Mouse (Mus musculus): ENCODE measurements around the gene Pou2f1. TPM values are rescaled to one million over a fixed set of nuclear protein-coding genes. Genes with fewer than 3 reads are reported as not detected.

Gene Pou2f1
- polyA plus RNA-seq, 1 experiment = 47.7 TPM

DNA sequence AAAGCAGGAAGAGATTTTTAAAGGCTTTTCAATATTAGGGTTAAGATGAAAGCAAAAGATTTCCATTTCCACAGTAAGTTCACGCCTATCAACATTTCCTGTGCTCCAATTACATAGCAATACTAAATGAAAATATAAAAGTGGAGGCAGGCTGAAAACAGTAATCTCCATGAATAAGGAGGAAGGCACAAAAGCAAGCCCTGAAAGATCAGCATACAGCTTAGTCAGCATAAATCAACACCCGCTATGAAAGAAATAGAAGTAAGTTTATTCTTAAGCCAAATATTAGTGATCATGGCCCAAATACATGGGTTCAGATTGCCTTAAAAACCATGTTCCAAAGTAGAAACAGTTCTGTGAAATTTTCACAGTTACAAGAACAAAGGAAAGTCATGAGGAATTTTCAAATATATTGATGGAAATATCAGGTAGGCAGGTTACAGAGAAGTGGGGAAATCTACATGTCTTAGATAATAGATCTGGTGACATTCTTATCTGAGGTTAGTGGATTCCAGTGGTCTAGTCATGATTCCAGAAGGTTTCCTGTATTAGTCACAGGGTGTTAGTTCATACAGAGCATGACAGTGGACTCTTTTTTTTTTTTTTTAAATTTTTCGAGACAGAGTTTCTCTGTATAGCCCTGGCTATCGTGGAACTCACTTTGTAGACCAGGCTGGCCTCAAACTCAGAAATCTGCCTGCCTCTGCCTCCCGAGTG lies 6.3 kb upstream of the Pou2f1 start:
- no peak for TF ChIP-seq POLR2A (IDR thresholded peaks at IDR 0.05; ENCODE audit: insufficient read depth, low read length)
- no peak for TF ChIP-seq EP300 (IDR thresholded peaks at IDR 0.05; ENCODE audit: insufficient read depth, low read depth, low read length)
- H3K27ac ChIP-seq (ENCODE audit: insufficient read depth, low read length) = no peak overlapping the region

DNA sequence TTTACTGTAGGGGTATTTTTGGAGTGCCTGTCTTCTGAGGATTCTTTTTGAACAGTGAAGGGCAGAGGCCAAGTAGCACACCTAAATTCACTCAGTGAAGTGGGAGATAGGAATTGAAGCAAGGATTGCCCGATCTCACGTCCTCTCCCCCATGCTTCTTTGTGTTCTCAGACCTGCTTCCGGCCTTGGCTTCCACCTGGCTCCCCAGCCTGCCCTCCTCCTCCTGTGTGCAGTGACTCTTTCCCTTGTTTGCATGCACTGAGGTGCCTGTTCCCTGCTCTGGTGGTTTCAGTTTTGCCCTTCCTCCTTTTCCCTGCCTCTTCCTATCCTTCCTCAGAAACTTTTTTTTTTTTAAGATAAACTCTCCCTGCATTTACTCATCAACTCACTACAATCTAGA lies 4.5 kb upstream of the Pou2f1 start:
- no peak for TF ChIP-seq POLR2A (IDR thresholded peaks at IDR 0.05; ENCODE audit: insufficient read depth, low read length)
- TF ChIP-seq CTCF (IDR thresholded peaks at IDR 0.05; ENCODE audit: low read depth, low read length) = no peak
- no peak for TF ChIP-seq EP300 (IDR thresholded peaks at IDR 0.05; ENCODE audit: insufficient read depth, low read depth, low read length)
- Histone ChIP-seq H3K9me3 (replicated peaks; ENCODE audit: control insufficient read depth, insufficient read depth, low read length, poor library complexity, severe bottlenecking) (no peaks in the 10 kb centered on the region), H3K27ac (ENCODE audit: insufficient read depth, low read length) (no peak overlapping the region), H3K9ac (ENCODE audit: low read depth, poor library complexity, severe bottlenecking) (no peak overlapping the region), H3K27me3 (ENCODE audit: control insufficient read depth, insufficient read depth, low read length, poor library complexity, severe bottlenecking) (no peaks in the 10 kb centered on the region), H3K36me3 (ENCODE audit: control insufficient read depth, insufficient read depth, low read length, poor library complexity, severe bottlenecking) (no peaks in the 10 kb centered on the region), H3K4me1 (ENCODE audit: control insufficient read depth, insufficient read depth, low read length) (no peaks in the 10 kb centered on the region), H3K4me3 (ENCODE audit: low read depth, low read length) (no peak overlapping the region)

More for the DNA sequence above, 6.3 kb upstream of the Pou2f1 start:
- H3K4me3 ChIP-seq (ENCODE audit: low read depth, low read length) = no peak overlapping the region
- no peaks in the 10 kb centered on the region for H3K36me3 ChIP-seq (ENCODE audit: control insufficient read depth, insufficient read depth, low read length, poor library complexity, severe bottlenecking)
- H3K27me3 ChIP-seq (ENCODE audit: control insufficient read depth, insufficient read depth, low read length, poor library complexity, severe bottlenecking) = no peaks in the 10 kb centered on the region
- no peaks in the 10 kb centered on the region for H3K9me3 ChIP-seq (replicated peaks; ENCODE audit: control insufficient read depth, insufficient read depth, low read length, poor library complexity, severe bottlenecking)
- no peaks in the 10 kb centered on the region for H3K4me1 ChIP-seq (ENCODE audit: control insufficient read depth, insufficient read depth, low read length)
- H3K9ac ChIP-seq (ENCODE audit: low read depth, poor library complexity, severe bottlenecking) = no peak overlapping the region

DNA sequence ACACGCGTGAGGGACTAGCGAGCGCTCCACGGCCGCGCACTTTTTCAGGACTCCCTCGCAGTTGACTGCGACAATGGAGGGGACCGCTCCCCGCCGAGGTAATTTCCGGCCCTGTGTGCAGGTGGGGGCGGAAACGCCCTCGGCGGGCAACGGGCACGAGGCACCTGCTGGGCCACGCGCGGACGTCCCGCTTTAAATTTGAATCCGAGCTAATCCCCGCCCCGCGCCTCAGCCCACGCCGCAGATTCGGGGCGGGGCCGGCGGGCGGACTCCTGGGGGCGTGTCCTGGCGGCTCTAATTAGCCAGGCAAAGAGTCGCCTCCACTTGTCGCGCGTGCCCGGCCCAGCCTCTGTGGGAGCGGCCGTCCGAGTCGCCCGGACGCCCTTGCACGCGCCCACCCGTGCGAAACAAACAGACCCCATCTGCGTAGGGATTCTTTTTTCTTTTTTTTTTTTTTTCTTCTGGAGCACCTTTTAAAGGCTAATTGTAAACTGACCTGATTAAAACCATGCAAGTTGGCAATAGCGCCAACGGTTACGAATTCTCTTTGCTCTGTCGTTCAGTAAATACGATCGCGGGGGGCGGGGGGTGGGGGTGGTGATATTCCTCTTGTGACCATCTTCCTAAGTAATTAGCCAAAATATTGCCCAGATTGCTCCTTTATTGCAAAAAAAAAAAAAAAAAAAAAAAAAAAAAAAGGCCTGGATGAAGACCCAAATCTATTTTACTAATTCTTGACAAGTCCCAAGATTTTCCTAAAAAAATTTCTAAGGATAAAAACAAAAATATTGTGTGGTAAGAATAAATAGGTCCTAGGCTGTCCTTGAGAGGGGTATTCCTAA lies 924 bp upstream of the Pou2f1 start:
- H3K9ac ChIP-seq (ENCODE audit: low read depth, poor library complexity, severe bottlenecking) = peak overlapping the region; percentile 69
- H3K27me3 ChIP-seq (ENCODE audit: control insufficient read depth, insufficient read depth, low read length, poor library complexity, severe bottlenecking) = no peaks in the 10 kb centered on the region
- H3K27ac ChIP-seq (ENCODE audit: insufficient read depth, low read length) = peak overlapping the region; percentile 86
- TF ChIP-seq EP300 (IDR thresholded peaks at IDR 0.05; ENCODE audit: insufficient read depth, low read depth, low read length) = no peak; the same call in 1 of the 2 replicates
- no peak for TF ChIP-seq CTCF (IDR thresholded peaks at IDR 0.05; ENCODE audit: low read depth, low read length)
- no peak for TF ChIP-seq POLR2A (IDR thresholded peaks at IDR 0.05; ENCODE audit: insufficient read depth, low read length)
- peak overlapping the region; percentile 86 for H3K4me3 ChIP-seq (ENCODE audit: low read depth, low read length)
- H3K4me1 ChIP-seq (ENCODE audit: control insufficient read depth, insufficient read depth, low read length) = no peaks in the 10 kb centered on the region
- no peaks in the 10 kb centered on the region for H3K36me3 ChIP-seq (ENCODE audit: control insufficient read depth, insufficient read depth, low read length, poor library complexity, severe bottlenecking)
- no peaks in the 10 kb centered on the region for H3K9me3 ChIP-seq (replicated peaks; ENCODE audit: control insufficient read depth, insufficient read depth, low read length, poor library complexity, severe bottlenecking)

DNA sequence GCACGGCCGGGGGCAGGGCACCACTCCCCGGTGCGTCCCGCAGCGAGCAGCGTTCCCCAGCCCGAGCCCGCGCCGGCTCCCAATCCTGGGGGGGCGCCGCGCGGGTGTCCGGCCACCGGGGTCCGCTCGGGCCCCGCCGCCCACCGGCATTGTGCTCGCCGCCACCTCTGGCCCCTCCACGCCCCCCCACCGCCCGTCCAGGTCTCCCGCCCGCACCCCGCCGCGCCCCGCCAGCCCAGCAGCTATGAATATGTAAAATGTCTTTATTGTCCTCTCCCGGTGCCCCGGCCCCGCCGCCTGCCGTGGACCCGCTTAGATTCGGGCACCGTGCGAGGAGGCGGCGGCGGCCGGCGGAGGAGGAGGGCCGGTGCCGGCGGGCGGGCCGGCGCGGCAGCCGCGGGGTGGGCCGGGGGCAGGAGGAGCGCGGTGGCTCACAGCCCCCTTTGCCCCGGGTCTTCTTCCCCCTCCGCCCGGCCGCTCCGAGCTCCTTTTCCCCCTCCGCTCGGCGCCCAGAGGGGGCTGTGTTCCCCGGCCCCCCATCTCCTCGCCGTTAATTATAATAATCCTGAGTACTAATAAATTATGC lies 481 bp downstream of the Pou2f1 start:
- Histone ChIP-seq H3K9me3 (replicated peaks; ENCODE audit: control insufficient read depth, insufficient read depth, low read length, poor library complexity, severe bottlenecking) (no peaks in the 10 kb centered on the region), H3K36me3 (ENCODE audit: control insufficient read depth, insufficient read depth, low read length, poor library complexity, severe bottlenecking) (no peaks in the 10 kb centered on the region), H3K27ac (ENCODE audit: insufficient read depth, low read length) (peak overlapping the region; percentile 79), H3K27me3 (ENCODE audit: control insufficient read depth, insufficient read depth, low read length, poor library complexity, severe bottlenecking) (no peaks in the 10 kb centered on the region), H3K9ac (ENCODE audit: low read depth, poor library complexity, severe bottlenecking) (peak overlapping the region; percentile 100), H3K4me3 (ENCODE audit: low read depth, low read length) (peak overlapping the region; percentile 84), H3K4me1 (ENCODE audit: control insufficient read depth, insufficient read depth, low read length) (no peaks in the 10 kb centered on the region)
- no peak for TF ChIP-seq POLR2A (IDR thresholded peaks at IDR 0.05; ENCODE audit: insufficient read depth, low read length)
- no peak for TF ChIP-seq CTCF (IDR thresholded peaks at IDR 0.05; ENCODE audit: low read depth, low read length)
- no peak for TF ChIP-seq EP300 (IDR thresholded peaks at IDR 0.05; ENCODE audit: insufficient read depth, low read depth, low read length)

DNA sequence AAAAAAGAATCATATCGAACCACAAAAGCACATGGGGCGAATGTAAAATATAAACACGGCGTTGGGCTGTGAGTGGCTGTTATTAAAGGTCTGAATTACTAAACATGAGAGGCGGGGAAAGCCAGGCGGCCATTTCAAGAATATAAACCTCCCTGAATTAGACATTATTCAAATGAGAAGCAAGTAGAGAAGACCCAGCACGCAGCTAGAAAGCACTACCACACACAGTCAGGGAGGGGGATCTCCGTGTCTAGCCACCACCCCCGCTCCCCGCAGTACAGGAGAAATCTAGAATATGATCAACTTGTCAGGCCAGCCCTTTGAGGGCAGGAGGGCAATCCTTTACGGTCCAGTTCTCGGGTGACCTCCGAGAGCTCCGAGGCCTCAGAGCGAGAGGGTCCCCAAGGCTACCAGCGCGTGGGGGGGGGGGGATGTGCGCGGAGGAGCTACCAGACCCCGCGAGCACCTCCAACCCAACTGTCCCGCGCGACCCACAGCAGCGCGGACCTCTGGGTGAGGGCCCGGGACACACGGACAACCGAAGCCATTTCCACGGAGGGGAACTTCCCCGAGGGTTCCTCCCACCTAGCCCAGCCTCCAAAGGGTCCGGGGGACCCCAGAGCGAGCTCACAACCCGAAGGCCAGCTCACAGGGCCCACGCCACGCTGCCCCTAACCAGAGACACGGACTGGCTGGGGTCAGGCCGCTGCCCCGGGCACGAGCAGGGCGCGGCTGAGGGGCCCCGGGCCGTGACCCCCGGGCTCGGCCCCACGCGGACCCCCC lies 1.2 kb downstream of the Pou2f1 start:
- no peak for TF ChIP-seq POLR2A (IDR thresholded peaks at IDR 0.05; ENCODE audit: insufficient read depth, low read length)
- TF ChIP-seq EP300 (IDR thresholded peaks at IDR 0.05; ENCODE audit: insufficient read depth, low read depth, low read length) = no peak
- H3K27me3 ChIP-seq (ENCODE audit: control insufficient read depth, insufficient read depth, low read length, poor library complexity, severe bottlenecking) = no peaks in the 10 kb centered on the region
- H3K27ac ChIP-seq (ENCODE audit: insufficient read depth, low read length) = no peak overlapping the region
- no peaks in the 10 kb centered on the region for H3K36me3 ChIP-seq (ENCODE audit: control insufficient read depth, insufficient read depth, low read length, poor library complexity, severe bottlenecking)
- H3K4me1 ChIP-seq (ENCODE audit: control insufficient read depth, insufficient read depth, low read length) = no peaks in the 10 kb centered on the region
- H3K9me3 ChIP-seq (replicated peaks; ENCODE audit: control insufficient read depth, insufficient read depth, low read length, poor library complexity, severe bottlenecking) = no peaks in the 10 kb centered on the region
- H3K9ac ChIP-seq (ENCODE audit: low read depth, poor library complexity, severe bottlenecking) = peak overlapping the region; percentile 100
- peak overlapping the region; percentile 84 for H3K4me3 ChIP-seq (ENCODE audit: low read depth, low read length)
